Mouse (Mus musculus) hindbrain, embryonic 13.5 days (tissue): ENCODE measurements at regions not wholly inside any gene's neighbourhood (a gene's known extent, or its start where the extent isn't known, plus 50 kb on each side); places are given as distances from the start of the nearest gene placed in this dataset.
A peak's percentile ranks its signal among the peaks of the same experiment; 100 is the strongest.

Experiments used
- ATAC-seq: fragments of 200-750 bp; cut with Nextera tagmentation; 2 replicates; pipeline ENCODE4 v1.8.0; 2017; ENCODE audit warnings: moderate TSS enrichment; ENCODE audit not compliant: low FRiP score
- H3K27ac ChIP-seq: fragments of 300-500 bp; sonication (generic); 2 replicates; pipeline ENCODE4 v1.5.1; 2015; ENCODE audit warnings: inconsistent platforms, mild to moderate bottlenecking, moderate library complexity
- H3K27me3 ChIP-seq: fragments of 300-500 bp; sonication (generic); 2 replicates; pipeline ENCODE4 v1.6.1; 2015; ENCODE audit warnings: mild to moderate bottlenecking, inconsistent platforms
- H3K36me3 ChIP-seq: fragments of 300-500 bp; sonication (generic); 2 replicates; pipeline ENCODE4 v1.6.1; 2015; ENCODE audit warnings: mild to moderate bottlenecking, inconsistent platforms
- H3K4me1 ChIP-seq: fragments of 300-500 bp; sonication (generic); replicated peaks from 2 replicates; pipeline ENCODE4 v1.6.1; 2015; ENCODE audit warnings: inconsistent platforms
- H3K4me2 ChIP-seq: fragments of 300-500 bp; sonication (generic); 2 replicates; pipeline ENCODE4 v1.6.1; 2015; ENCODE audit warnings: inconsistent platforms, mild to moderate bottlenecking, moderate library complexity
- H3K4me3 ChIP-seq: fragments of 300-500 bp; sonication (generic); 2 replicates; pipeline ENCODE4 v1.5.1; 2015; ENCODE audit warnings: mild to moderate bottlenecking, inconsistent platforms
- H3K9ac ChIP-seq: fragments of 300-500 bp; sonication (generic); 2 replicates; pipeline ENCODE4 v1.6.1; 2015; ENCODE audit warnings: mild to moderate bottlenecking, inconsistent platforms
- H3K9me3 ChIP-seq: fragments of 300-500 bp; sonication (generic); 2 replicates; pipeline ENCODE4 v1.6.1; 2016; ENCODE audit warnings: inconsistent platforms
- WGBS: fragments of 180-500 bp; shearing (Covaris S2); methylation state at CpG from one replicate; pipeline ENCODE4 v1.1.7; 2015; 5-methylcytosine and 5-hydroxymethylcytosine counted together

- peaks cover 23% of the 10 kb centered on the region for H3K4me1 ChIP-seq
- WGBS, result 29% methylated on average over 23 of the region's 23 CpGs
- H3K9me3 ChIP-seq, result no peaks in the 10 kb centered on the region
- H3K27me3 ChIP-seq, result no peaks in the 10 kb centered on the region
- peak overlapping the region; percentile 53; the same call in 1 of the 2 replicates for H3K9ac ChIP-seq
- peak overlapping the region; percentile 21 for H3K4me3 ChIP-seq
- peak overlapping the region; percentile 68 for H3K27ac ChIP-seq
- H3K36me3 ChIP-seq, result no peaks in the 10 kb centered on the region
- peak; percentile 89 for ATAC-seq
- H3K4me2 ChIP-seq, result peak overlapping the region; percentile 43
Observed at GRCm38 (mm10) chr1:186182498-186183203, 65.5 kb upstream of the Lyplal1 start.

GRCm38 (mm10) chr1:186177019-186177418 lies 59.9 kb upstream of the Lyplal1 start:
- no peaks in the 10 kb centered on the region; the same call in 1 of the 2 replicates for H3K4me1 ChIP-seq
- H3K36me3 ChIP-seq, result no peaks in the 10 kb centered on the region
- 80% methylated on average over 3 of the region's 3 CpGs for WGBS
- H3K9me3 ChIP-seq, result no peaks in the 10 kb centered on the region
- H3K27me3 ChIP-seq, result no peaks in the 10 kb centered on the region
- no peak overlapping the region for H3K9ac ChIP-seq
- no peak overlapping the region for H3K4me2 ChIP-seq
- no peak for ATAC-seq
- no peak overlapping the region for H3K27ac ChIP-seq
- no peak overlapping the region for H3K4me3 ChIP-seq

- Histone ChIP-seq H3K4me3 (no peak overlapping the region), H3K4me1 (no peaks in the 10 kb centered on the region), H3K27ac (no peak overlapping the region), H3K9ac (no peak overlapping the region), H3K9me3 (no peaks in the 10 kb centered on the region), H3K36me3 (no peaks in the 10 kb centered on the region), H3K4me2 (no peak overlapping the region), H3K27me3 (no peaks in the 10 kb centered on the region)
- WGBS, result 89% methylated on average over 8 of the region's 8 CpGs
- no peak for ATAC-seq
Observed at GRCm38 (mm10) chr1:186173472-186174014, 56.4 kb upstream of the Lyplal1 start.

GRCm38 (mm10) chr1:186171691-186172090 lies 54.6 kb upstream of the Lyplal1 start:
- no peaks in the 10 kb centered on the region for H3K9me3 ChIP-seq
- no peaks in the 10 kb centered on the region for H3K4me1 ChIP-seq
- H3K9ac ChIP-seq, result no peak overlapping the region
- no peak overlapping the region for H3K27ac ChIP-seq
- H3K4me2 ChIP-seq, result no peak overlapping the region
- no peak for ATAC-seq
- WGBS, result 87% methylated on average over 6 of the region's 6 CpGs
- no peaks in the 10 kb centered on the region for H3K27me3 ChIP-seq
- no peaks in the 10 kb centered on the region for H3K36me3 ChIP-seq
- H3K4me3 ChIP-seq, result no peak overlapping the region
